Mouse (Mus musculus) right cerebral cortex, postnatal 36 days (tissue): ENCODE measurements around the gene Stradb.

Experiments
- DNase-seq, 2 experiments: peaks; one replicate each; pipeline ENCODE4 v3.0.0; 2022; ENCODE audit warnings: low spot score in 2 of 2, mixed read lengths in 1 of 2

The Stradb gene

DNA sequence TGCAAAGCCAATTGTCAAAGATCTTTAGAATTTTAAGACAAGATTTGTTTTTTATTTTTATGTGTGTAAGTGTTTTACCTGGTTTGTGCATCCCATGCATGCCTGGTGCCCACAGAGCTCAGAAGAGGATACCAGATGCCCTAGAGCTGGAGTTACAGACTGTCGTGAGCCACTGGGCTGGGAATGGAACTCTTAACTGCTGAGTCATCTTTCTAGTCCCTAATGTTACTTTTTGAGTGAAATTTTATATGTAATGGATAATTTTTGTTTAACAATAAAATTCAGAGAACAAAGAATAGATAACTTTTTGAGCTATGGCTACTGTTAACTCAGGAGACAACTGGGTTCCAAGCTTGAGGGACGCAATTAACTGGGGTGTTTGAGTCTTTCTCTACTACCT is 13.6 kb upstream of the Stradb start:
- DNase-seq = no peak

DNA sequence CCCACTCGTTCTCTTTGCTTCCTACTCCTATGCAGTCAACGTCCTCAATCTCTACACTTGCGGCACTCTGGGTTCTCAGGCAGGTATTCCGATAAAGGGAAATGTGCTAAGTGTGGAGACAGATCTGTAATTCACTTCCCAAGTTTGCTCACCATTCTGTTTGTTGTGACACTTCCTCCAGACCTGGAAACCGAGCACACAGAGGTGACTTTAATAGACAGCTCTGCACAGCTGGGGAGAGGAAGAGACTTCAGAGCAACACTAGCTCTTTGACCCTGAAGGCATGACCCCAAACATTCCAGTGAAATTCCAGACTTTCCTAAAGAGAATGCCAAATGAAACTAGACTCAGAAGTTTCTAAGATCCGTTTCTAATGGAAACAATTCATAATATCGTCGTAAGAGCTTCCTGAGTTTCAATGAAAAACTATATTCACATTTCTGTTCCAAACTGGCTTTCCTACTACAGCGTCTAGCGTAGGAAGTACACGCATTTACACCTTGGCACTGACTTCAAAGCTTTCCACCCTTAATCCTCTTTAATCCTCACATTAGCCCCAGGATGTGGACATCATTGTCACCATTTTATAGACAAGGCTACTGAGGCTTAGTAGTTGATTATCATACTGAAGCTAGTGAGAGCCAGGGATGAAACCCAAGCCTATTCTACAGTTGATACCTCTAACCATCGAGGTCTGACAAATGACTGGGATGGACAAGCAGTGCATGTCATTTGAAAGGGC is 12.0 kb upstream of the Stradb start:
- no peak for DNase-seq

DNA sequence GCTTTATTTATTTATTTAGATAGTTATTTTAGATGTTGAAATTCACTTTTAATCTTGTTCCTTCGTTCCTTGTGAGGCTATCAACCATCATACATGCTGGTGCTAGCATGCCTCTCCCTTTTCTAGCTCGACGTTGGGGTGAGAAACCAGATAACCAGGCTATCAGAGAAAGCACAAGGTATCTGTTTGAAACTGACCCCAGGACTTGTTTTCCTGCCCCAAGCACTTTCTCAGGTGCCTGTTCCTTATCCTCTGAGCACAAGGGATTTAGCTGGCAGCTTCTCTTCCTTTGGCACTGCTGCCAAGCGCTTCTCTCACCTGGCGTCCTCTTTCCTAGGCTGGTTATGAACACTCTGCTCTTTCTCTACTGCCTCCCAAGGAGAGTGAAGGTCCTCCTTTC is 10.9 kb upstream of the Stradb start:
- DNase-seq = no peak

DNA sequence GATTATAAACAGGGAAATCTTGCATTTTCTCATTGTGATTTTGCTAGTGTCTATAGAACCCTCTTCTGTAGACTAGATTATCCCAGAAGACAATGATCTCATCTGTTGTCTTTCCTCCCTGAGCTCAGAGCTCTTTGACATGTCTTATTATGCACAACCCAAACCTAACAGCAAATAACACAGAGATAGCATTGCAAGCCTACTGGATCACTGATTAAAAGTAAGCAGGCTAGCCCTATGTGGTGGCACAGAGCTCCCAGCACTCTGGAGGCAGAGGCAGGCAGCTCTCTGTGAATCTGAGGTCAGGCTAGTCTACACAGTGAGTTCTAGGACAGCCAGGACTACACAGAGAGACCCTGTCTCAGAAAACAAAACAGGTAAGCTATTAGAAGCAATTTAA is 10.5 kb upstream of the Stradb start:
- DNase-seq = no peak

DNA sequence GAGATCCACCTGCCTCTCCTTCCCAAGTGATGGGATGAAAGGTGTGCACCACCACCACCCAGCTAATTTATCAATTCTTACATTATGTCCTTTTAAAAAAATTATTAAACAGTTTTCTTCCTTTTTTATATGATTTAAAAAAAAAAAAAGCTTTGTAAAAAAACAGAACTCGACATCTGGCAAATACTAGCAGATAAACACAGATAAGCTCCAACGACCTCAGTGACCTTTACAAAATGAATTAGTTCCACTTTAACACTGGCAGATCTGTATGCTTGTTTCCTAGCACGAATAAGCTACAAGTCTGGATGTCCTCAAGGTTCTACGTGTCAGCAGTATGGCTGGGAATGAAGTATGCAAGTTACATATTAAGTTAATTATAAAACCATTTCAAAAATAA is 5.8 kb upstream of the Stradb start:
- no peak for DNase-seq

DNA sequence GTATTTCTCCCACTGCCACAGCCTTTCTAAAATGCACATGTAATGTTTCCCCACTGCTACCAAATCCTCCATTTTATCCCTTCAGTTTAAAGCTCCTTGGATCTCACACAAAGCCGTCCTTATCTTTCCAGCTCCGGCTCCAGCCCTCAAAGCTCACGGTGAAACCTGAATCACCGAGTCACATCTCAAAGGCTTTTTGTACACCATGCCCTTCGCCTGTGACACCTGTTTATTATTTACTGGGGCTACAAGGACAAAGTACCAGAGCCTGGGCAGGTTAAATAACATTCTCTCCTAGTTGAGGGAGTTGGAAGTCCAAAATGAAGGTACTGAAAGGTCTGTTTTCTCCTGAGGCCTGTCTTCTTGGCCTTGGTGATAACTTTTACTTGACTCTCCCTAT is 3.3 kb upstream of the Stradb start:
- no peak for DNase-seq

DNA sequence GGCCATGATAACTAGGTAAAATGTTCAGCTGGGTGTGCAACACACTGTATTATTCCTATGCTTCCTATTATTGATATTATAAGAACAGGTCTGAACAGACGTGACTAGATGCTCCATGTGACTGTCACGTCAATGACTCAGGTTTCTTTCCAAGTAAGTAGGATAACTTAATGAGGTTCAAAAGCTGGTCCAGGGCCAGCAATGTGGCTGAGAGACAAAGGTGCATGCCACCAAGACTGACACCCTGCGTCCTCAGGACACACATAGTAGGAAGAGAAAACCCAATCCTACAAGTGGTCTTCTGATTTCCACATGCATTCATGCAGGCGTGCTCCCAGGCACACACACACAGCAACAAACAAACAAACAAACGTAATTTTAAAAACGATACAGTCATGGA is 2.2 kb upstream of the Stradb start:
- DNase-seq = no peak

DNA sequence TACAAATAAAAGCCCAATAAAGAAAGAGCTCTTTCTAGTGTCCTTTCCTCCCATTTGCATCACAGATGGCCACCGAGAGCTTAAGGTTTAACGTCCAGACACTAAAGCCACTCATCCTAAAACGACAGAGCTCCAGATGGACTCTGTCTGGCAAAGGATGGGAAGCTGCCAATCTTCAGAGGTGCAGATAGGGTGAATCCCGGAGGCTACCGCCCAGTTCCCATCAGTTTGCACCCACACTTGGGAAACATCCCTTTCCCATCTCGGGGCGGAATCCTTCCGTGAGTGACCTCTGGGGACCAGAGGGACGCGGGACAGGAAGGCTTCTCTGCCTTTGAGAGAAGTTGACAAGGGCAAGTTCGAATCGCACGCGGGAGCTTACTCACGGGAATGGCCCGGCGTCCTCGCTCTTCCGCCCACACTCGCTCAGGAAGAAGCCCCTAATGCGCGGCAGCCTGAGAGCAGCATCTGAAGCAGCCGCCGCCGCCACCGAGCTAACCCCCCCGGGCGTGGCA is 414 bp upstream of the Stradb start:
- DNase-seq = no peak

DNA sequence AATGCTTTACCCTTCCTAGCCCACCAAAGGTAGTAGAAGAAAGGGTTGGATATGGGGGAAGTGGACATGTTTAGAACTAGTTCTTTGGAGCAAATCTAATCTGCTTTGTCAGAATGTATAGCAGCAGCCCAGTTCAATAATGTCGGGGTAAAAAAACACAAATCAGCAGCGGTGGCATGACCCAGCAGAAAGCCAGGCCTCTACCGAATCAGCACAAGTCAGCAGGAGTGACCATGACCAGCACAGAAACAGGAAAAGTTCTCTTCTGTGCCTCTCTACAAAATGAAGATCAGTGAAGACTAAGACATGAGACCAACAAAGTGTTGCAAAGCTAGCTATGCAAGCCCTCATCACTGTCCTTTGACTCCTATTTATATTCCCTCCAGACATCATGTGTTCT is 9.0 kb downstream of the Stradb start:
- no peak for DNase-seq

DNA sequence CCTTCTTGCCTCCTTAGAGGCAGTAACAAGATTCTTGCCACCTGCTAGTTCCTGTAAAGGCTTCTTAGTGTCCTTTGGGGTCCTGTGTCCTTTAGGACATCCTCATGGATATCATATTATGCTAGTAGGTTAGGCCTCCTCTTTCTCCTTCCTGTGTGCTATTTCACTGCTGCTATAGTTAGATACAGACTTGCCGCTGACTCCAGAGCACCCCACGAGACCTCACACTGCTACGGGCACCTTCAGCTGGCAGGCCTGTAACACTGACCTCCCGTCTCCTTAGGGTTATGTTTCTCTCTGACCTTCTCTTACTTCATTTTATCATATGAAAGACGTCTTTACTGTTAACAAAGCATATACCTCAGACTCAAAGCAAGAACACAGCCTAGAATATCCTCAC is 11.3 kb downstream of the Stradb start:
- DNase-seq = no peak

DNA sequence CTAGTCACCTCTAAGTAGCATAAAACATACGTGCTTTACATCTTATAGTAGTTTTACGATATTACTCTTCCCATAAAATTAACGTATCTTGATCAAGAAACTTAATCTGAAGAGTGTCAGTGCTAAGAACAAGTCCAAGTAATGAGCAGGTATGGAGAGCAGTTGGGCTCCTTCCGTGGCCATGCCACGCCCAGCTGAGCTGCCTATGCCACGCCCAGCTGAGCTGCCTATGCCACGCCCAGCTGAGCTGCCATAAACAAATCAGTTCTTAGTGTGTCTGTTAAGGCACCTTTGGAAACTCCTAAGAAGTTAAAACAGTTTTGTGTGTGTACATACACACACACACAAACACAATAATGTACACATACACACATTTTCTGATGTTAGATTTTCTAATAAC is 19.8 kb downstream of the Stradb start:
- DNase-seq = no peak

DNA sequence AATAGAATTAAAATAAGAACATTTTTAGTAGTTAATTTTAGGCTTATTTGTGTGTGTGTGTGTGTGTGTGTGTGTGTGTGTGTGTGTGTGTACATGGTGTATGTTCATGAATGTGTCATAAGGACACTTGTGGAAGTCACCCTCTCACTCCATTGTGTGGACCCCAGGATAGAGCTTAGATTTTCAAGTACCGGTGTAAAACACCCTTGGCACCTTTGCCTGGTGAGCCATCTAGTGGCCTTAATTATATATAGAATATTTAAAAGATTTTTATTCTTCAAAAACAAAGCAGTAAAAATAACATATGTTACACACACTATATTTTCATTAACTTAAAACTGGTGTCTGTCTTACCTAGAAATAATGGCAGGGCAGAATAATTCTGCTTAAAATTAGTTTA is 20.4 kb downstream of the Stradb start:
- DNase-seq = no peak

DNA sequence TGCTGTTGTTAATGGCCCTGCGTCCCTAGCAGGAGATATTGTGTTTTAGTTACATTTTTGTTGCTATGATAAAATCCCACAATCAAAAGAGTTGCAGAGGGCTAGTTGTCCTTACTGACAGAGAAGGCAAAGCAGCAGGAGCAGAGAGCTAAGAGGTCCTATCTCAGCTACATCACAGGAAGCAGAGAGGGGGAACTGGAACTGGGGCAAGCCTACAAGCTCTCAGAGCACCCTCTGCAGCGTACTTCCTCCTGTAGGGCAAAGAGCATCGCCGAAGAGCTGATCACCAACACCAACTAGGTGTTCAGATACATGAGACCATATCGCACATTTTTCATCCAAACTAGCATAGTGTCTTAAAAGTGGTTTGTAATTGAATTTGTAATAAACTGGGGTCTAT is 22.0 kb downstream of the Stradb start:
- DNase-seq = no peak

DNA sequence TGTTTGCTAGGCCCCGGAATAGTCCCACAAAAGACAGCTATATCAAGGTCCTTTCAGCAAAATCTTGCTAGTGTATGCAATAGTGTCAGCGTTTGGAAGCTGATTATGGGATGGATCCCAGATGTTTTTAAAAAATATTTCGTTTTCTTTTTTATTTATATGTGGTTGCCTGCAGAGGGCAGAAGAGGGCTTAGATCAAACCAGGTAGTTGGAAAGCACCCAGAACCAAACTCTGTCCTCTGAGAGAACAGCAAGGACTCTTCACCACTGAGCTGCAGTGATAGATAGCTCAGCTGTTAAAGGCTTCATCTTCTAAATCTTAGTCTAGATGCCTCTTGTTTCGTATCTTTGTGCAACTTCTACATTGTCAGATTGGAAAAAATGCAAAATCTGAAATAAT is 35.9 kb downstream of the Stradb start:
- DNase-seq = no peak

DNA sequence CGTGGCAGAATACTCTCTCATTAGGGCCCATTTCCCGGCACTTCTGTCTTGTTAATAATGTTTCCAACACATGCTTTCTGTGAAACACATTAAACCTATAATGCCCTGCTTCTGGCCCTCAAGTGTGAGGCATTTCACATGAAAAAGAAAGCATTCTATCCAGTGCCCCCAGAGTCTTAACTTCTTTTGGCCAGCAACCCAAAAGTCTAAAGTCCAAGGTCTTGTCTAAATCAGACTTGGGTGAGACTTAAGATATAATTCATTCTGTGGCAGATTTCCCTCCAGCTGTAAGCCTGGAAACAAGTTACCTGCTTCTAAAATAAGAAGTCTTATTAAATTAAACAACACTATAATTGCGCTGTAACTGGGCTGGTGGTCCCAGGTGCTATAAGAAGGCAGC is 48.2 kb downstream of the Stradb start:
- DNase-seq = no peak

DNA sequence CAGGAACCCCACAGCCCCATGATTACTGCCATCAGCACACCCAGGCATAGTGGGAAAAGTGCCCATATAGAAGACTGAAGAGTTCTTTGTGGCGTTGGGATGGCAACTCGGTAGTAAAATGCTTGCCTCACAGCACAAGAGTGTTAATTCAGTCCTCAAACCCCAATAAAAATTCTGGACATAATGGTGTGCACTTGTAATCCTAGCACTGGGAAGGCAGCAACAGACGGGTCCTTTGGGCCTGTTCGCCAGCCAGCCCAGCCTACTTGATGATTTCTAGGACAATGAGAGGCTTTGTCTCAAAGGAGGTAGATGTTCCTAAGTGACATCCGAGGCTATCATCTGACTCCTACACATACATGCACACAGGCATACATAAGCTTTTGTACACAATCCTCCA is 64.4 kb downstream of the Stradb start:
- DNase-seq = no peak
